Mouse (Mus musculus): ENCODE data around the gene Gm39115.

DNA sequence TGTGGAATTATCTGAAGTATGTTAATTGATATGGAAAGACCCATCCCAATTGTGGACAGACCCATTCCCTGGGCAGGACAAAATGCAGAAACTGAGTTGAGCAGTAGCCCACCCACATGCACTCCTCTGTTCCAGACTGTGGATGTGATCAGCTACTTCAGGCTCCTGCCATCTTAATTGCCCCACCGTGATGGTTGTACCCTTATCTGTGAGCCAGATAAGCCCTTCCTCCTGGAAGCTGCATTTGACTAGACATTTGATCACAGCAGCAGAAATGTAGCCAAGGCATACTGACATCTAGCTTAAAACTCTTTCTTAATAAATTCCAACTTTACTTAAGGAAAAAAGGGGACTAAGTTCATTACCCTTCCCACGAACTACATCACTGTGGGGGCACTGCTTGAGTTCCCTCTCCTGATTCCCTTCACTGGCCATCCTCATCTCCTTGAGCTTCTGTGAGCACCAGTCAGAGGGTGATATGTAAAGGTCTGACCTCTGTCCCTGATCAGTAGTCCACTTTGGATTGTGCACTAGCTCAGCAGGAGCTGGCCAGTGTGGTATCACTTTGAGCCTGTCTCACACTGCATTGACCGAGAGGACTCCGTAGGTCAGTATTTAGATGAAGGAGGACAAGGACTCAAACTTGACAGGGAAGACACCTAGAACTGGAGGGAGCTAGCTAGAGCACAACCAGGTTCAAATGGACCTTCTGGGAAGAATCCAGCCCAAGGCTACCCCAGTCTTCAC, 49.5 kb downstream of the Gm39115 start:
- no peak for TF ChIP-seq CTCF (IDR thresholded peaks at IDR 0.05; ENCODE audit: low read depth)
- TF ChIP-seq EP300 (IDR thresholded peaks at IDR 0.05; ENCODE audit: low read depth): no peak

Data from heart, postnatal 0 days (tissue).